Mouse (Mus musculus) ES-Bruce4 (cell line): ENCODE measurements around the gene Atp2b1.

ENCODE experiments used
- CTCF ChIP-seq: IDR thresholded peaks from one replicate; pipeline ENCODE4 v1.8.1; 2011; ENCODE audit warnings: low read depth, low read length
- EP300 ChIP-seq: IDR thresholded peaks from 2 replicates; pipeline ENCODE4 v1.6.1; 2011; ENCODE audit warnings: low read depth, low read length; ENCODE audit not compliant: insufficient read depth
- POLR2A ChIP-seq: IDR thresholded peaks from one replicate; pipeline ENCODE4 v1.8.1; 2011; ENCODE audit warnings: low read length; ENCODE audit not compliant: insufficient read depth

GRCm38 (mm10) chr10:98916011-98916780 is 2.0 kb downstream of the Atp2b1 start:
- TF ChIP-seq EP300 (no peak), CTCF (no peak), POLR2A (no peak)
